Mouse (Mus musculus): Measurements from ENCODE around the gene Rasgrf1.
A peak's percentile ranks its signal among the peaks of the same experiment; 100 is the strongest.

Gene Rasgrf1

DNA sequence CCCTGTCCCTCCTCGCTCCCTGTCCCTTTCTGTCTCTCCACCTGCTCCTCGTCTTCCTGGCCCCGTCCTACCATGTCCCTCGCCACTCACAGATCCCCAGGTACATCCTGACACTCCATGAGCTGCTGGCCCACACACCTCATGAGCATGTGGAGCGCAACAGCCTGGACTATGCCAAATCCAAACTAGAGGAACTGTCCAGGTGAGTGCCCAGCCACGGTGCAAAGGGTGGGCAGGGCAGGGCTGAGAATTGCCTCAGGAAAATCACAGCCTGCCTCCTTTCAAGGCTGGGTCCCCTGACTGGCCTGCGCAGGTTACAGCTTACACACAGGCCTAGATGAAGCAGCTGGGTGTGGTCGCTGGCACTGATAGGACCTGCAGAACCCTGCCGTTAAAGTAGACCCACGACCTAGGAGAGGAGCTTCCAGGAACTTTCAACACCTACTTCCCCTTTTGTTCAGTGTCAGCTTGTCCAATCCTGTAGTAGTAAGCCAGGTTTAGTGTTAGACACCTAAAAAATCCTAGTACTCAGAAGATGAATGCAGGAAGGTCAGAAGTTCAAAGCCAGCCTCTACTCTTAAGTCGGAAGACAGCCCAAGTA, 61.3 kb downstream of the Rasgrf1 start:
- no peak for DNase-seq

DNA sequence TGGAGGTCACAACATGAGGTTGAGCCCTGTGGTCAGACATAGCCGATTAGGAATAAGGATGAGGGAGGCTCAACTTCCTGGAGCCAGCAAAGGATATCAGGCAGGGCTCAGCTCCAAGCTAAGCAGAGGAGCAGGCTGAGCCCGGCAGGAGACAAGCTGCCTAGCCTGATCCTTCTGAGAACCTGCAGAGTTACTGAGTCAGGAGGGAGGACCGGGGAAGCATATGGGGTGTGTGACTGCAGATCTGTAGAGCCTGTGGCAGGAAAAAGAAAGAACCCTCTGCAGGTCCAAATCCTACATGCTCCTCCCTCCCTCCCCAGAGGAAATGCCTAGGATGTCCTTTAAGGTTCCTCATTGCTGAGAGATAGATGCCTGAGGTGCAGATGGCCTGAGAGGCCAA, 62.6 kb downstream of the Rasgrf1 start:
- peak; percentile 17 to 38 for DNase-seq

DNA sequence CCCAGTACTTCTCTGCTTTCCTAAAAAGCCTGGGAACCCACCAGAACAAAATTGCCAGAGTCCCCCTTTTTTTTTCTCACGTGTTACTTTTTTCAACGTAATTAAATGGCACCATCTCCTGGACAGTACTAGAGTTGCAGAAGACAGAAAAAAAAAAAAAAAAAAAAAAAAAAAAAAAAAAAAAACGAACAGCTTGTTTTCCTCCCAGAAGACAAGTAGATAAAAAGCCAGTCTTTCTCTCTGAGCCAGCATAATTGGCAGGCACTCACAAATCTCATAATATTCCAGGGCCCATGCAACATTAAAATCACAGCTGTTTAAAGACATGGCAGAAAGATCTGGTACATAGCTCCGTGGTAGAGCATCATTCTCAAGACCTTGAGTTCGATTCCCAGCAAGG, 64.1 kb downstream of the Rasgrf1 start:
- peak; percentile 22 to 48 for DNase-seq

DNA sequence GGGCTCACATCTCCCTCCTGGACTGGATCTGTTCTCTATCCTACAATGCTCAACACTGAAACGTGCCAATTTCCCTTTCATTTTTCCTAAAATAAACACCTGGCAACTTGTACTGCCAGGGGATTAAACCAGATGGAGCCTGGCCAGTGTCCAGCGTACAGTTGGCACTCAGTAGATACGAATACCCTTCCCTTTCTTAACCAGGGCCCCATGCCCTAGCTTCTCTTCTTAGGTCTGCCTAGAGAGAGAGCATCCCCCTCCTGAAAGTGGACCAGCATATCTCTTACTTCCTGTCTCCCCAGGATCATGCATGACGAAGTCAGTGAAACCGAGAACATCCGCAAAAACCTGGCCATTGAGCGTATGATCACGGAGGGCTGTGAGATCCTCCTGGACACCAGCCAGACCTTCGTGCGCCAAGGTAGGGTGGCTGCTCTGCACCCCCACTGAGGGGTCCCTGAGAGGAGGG, 64.8 kb downstream of the Rasgrf1 start:
- DNase-seq: peak; percentile 79 to 83

DNA sequence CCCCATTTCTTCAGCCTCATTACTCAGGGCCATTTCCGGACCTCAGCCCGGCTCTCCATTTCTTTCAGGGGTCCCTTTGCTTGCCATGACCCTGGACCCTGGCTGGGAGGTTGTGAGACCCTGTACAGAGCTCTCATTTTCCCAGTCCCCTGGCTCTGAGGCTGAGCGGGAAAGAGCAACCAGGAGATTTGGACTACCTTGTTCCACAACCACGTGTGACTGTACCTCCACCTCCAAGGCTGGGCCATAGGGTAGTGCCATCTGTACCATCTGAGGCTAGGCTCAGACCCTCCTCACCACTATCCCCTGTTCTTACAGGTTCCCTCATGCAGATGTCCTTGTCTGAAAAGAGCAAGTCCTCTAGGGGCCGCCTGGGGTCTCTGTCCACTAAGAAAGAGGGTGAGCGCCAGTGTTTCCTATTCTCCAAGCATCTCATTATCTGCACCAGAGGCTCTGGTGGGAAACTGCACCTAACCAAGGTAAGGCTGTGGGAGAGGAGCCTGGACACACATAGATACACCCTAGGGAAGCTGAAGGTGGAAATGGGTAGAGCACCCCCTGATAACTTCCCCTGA, 66.7 kb downstream of the Rasgrf1 start:
- no peak for DNase-seq

DNA sequence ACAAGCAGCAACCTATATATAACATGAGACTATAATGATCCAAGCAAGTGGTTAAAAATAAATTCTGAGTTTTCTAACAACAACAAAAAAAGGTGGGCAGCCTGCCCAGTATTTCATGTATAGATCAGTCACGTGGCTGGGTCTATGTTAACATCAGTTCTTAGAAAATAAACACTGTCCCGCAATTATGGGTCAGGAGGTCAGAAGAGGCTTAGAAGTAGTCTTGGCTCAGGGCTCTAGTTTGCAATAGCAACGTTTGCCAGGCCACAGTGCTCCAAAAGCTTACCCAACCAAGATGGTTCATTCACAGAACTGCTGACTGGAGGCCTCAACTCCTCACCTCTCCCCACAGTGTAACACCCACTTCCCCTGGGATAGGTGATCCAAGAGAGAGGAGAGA, 69.5 kb downstream of the Rasgrf1 start:
- no peak for DNase-seq

DNA sequence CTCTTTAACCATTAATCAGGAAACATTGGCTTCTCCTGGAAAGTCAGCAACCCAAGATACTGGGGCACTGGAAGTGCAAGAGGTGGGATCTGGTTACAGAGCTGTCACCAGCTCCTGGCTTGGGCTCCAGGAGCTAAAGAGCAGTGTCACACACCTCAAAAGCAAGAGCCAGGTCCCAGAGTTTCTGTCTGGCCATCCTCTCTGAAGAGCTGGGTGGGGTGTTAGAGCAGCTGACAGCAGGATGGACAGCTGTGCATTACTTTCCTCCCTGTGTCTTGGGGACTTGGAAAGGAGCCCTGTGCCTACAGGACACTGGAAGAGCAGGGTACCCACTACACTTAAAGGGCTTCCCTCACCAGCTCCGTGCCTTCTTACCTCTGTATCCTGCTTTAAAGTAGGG, 72.5 kb downstream of the Rasgrf1 start:
- no peak for DNase-seq

DNA sequence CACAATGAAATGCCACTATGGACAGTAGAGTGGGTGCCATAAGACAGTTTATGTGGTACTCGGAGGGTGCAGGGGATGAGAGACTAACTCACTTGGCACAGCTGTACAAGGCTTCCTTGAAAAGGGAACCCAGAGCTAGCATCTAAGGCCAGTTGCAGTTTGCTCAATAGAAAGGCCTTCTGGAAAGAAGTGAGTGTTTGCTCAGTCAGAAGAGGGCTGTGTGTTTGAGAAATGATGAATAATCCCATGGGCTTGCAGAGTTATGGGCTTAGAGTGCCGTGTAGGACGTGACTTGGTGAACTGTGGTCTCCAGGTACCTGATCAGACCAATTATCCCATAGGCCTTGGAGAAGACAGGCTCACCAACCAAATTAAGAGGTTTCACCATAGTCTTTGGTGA, 78.3 kb downstream of the Rasgrf1 start:
- no peak for DNase-seq

DNA sequence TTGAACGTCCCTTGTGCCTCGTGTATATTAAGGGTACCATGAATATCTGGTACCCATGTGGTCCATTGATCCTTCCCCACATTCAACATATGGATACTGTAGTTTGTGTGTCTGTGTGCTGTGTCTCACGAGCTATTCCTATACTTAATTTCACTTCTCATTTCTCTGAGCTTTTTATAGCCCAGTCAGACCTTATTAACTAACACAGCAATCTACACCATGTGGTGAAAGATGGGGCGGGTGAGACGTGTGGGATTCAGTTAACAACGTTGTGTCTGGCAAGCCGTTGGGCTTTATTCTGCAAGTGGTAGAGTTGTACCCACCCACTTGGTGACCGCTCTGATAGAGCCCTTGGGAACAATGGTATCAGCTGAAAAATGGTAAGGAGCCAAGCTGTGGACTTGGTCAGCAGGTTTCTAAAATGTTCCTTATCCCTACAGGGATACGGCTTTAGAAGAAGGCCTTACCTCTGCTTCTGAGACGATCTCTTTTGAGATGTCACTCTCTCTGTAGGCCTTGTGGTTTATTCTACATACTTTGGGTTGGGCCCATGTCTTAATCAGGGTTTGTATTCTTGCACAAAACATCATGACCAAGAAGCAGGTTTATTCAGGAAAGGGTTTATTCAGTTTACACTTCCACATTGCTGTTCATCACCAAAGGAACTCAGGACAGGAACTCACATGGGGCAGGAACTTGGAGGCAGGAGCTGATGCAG, 79.3 kb downstream of the Rasgrf1 start:
- DNase-seq: no peak

DNA sequence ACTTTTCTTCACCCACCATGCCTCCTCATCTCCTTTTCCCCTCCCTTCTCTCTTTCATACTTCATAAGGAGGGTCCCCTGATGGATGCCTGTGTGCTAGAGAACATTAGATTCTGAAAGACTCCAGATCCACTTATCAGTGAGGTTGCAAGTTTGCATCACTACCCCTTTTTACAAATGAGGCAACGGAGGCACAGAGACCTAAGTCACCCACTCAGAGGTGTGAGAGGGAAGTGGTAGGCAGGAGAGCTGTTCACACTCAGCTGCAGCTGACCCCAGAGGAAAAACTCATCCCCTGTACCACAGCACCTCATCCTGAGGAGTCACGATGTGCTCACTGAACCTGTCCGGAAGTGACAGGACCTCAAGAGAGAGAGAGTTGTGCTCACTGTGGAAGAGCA, 96.7 kb downstream of the Rasgrf1 start:
- no peak for DNase-seq

DNA sequence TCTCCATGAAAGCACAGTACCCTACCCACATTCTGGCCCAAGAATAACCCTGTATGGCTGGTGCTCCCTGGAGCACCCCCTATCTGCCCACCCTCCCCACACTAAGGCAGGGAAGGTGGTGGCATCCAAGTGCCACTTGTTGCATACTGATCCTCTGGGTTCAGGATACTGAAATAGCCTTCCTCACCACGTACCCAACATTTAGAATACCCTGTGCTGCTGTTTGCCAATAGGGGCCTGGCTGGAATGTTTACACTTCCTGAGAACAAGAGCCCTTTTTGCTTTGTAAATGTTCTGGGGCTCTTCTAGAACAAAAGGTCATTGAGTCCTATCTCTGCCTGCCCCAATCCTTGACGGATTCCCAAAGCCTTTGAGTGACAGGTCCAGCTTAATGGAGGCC, 97.4 kb downstream of the Rasgrf1 start:
- DNase-seq: no peak

DNA sequence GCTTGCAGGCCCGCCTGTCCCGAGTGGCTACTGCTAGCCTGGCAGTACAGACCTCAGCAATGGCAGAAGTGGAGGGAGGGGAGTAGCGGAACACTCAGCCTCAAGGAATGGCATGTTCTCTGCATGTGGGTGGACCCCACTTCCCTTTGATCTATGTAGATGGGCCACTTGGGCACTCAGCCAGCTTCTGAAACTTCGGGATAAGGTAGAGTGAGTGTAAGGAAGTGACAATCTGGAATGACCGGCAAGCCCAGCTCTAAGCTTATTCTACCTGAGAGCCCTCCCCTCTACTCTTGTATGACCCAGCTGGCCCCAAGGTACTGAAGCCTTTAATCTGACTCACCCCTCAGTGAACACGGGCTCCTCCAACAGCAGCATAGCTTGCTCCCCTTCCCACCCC, 98.4 kb downstream of the Rasgrf1 start:
- peak in 1 of 2 experiments; percentile 11 for DNase-seq

DNA sequence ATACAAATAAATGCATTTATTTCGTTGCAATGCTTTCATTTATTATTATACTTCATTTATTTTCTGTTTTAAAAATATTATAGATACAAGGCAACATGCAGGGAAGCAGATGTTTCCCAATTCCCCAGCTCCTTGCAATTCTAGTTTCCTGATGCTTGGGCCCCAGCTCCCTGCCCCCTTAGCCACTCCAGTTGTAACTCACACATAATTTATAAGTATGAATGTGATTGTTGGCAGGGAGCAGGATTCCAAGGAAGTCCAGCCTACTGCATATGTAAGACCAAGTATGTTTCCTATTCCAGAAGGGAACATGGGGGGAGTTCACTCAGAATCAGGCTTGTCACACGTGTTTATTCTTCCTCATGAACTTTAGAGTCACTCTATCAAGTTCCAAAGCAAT, 102.1 kb downstream of the Rasgrf1 start:
- DNase-seq: no peak

DNA sequence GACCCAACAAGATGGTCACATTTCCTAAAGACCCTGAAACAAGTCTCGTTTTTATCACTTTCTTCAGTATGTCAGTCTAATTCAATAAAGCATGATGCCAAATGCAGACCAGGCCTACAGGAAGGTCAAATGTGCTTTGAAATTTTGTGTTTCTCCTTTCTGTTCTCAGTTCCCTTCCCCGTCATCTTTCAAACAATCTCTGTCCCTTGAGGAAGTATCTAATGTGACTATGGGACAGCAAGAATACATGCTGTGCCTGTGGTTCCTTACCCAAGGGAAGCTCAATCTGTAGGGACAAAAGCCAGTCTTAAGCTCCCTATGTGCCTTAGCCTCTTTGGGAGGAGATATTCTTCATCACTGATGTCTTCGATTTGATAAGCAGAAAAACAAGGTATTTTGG, 104.9 kb downstream of the Rasgrf1 start:
- DNase-seq: no peak

DNA sequence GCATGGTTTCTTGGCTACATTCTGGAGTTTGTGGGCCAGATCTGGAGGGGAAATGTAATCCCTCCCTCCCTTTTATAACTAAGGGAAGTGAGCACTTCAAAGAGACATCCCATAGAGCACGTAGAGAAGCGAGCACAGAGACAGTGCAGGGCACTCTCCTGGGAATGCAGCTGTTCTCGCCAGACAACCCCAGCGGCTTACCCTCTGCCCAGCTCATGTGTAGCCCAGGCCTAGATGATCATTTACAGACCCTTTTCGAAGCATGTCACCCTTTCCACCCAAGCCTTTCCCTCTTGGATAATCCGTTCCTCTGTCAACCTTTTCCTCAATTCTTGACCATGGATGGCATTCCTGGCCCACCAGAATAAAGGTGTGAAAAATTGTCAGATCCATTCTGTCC, 106.5 kb downstream of the Rasgrf1 start:
- no peak for DNase-seq

DNA sequence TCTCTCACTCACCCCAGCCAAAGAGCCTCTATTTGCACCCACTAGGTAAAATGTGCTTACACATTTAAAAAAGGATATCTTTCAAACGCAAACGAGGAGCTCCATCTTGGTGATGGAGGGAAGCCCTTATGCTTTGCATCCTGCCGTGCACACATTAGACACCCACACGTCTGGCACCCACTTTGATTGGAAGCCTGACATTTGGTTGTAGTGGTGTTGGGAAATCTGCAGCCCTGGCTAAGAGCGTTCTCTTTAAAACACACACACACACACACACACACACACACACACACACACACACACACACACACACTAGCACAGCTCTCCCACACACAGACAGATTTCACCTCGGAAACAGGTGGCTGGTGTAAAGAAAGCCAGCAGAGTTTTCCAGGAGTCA, 111.2 kb downstream of the Rasgrf1 start:
- DNase-seq: no peak

DNA sequence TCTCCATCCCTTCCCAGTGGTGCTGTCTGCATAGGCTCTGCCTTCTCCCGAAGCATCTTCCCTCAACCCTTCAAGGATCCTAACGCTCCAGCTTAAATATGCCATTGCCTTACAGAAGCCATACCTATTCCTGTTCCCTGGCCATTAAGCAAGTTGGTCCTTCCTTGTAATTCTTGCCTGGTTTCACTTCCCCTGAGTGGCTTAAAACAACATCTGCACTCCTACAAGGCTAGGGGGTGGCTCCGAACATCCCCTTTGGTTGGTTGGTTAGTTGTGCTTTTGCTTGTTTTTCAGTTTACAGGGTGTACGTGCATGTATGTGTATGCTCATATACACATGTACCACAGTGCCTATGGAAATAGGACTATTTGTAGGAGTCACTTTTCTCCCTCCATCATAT, 111.7 kb downstream of the Rasgrf1 start:
- no peak for DNase-seq

DNA sequence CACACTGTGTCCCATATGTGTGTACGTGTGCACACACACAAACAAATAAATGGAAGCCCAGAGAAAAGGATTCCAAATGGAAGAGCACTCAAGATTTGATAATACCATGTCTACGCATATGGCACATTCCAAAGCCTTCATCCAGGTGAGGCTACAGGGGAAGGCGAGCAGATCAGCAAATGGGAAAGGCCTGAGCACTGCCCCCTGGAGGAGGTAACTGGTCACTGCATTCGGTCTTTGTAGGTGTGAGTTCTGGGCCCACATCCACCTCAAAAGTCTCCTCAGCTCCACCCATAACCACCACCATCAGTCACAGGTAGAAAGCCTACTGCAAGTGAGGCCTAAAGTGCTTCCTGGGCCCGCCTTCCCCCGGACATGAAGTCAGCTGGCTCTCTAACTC, 118.0 kb downstream of the Rasgrf1 start:
- DNase-seq: no peak

DNA sequence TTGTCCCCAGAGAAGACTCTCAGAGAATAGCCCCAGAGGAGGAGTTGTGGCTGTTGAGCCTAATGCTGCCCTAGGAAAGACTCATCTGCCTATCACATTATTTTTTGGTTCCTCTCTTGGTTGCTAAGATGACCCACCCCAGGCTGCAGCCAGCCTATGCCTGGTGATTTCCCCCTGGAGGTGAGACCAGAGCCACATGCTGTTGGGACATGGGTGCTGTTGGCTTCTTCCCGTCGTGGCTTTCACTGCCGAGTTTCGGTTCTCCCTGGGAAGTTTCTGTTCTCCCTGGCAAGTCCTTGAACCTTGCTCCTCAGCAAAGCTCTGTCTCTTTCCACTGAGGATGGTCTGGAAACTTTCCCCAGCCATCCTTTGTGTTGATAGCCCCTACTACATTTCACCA, 124.2 kb downstream of the Rasgrf1 start:
- no peak for DNase-seq

DNA sequence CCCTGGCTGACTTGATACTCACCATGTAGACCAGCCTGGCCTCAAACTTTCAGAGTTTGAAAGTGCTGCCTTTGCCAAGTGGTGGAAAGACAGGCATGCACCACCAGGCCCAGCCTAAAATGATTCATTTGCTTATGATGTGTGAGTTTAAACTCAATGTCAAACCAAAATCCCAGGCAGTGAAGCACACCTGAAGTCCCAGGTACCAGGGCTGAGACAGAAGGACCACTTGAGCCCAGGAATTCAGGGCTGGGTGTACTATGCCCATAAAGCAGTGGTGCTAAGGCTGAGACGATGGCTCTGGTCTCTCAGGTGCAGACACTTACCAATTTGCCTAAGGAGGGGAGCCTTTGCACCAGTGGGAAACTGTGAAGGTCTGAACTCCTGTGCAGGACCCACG, 125.5 kb downstream of the Rasgrf1 start:
- no peak for DNase-seq

DNA sequence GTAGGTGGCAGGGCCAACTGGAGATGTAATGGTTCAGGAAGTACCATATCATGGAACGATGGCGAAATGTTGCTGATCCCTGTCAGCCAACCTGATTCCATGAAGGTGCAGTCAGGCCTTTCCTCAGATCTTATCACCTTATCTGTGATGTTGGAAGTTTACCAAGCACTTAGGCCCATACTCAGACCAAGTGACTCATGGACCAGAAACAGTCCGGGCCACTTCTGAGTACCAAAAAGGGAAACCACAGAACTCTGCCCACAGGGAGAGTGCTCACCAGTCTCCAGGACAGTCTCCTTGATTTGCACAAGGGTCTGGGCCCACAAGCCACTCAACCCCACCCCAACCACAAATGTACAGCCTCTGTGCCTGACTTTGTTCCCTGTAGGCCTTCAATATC, 126.1 kb downstream of the Rasgrf1 start:
- no peak for DNase-seq

DNA sequence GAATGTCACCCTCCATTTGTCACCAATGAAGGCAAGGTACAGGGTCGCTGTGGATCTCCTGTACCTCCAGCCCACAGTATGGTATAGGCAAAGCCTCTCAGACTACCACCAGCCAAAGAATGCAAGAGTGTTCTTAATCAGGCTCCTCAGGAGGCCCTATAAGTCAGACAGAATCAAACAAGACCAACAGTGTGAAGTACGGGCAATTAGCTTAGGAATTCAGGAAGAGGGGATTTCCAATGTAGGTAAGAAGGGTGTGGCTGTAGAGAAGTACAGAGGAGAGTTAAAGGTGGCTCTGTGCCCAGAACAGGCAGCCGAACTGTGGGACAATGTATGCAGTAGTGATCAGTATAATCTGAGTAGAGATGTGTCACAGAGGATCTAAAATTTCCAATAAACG, 126.6 kb downstream of the Rasgrf1 start:
- no peak for DNase-seq

DNA sequence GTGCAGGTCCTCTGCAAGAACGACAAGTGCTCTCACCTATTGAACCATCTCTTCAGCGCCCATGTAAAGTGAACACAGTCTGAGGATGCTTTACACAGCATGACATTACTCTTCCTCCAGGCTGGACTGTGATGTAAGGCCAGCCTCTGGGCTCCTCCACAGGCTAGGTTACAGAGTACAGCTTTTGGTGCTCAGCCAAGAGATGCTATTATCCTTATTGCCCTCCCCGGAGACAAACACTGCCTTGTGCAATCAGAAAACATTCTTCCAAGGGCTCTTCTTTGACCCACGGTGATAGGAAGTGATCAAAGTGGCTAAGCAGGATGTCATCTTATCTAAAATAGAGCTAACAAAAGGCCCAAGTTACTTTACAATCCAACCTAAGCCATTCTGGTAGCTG, 128.8 kb downstream of the Rasgrf1 start:
- DNase-seq: no peak

DNA sequence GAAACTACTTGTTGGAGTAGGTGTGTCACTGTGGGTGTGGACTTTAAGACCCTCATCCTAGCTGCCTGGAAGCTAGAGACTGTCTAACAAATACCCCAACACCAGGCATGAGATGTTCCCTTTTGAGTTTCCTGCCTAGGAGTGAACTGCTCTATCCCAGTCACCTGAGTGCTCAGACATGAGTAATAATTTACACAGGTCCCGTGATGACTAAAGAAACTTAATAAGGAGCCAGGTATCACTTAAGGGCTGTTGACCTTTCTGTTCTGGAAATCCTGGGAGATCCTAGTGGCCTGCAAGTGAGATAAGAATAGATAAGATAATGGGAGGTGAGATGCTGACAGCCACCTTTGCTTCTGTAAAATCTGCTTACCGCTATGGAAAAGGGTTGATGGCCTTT, 131.2 kb downstream of the Rasgrf1 start:
- DNase-seq: no peak

DNA sequence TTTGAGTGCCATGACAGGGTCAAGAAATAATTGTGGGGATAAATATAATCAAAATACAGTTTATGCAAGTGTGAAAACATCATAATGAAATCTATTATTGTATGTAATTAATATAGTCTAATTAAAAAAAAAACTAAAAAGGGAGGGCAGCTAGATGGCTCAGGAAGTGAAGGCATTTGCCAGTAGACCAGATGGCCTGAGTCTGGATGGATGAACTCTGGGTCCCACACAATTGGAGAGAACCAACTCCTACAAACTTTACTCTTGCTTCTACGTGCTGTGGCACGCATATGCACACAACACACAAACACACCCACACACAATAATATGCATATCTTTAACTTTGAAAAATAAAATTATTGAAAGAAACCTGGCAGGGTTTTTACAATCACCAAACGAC, 131.8 kb downstream of the Rasgrf1 start:
- peak; percentile 57 to 69 for DNase-seq

Data from cerebellum, postnatal 14 days (tissue).